Mouse (Mus musculus) kidney, embryonic 14.5 days (tissue): Measurements from ENCODE around the gene Mrpl42. TPM values are rescaled to one million over a fixed set of nuclear protein-coding genes. Genes with fewer than 3 reads are reported as not detected.

Experiments used
- ATAC-seq: fragments of 200-750 bp; cut with Nextera tagmentation; 2 replicates; pipeline ENCODE4 v1.8.0; 2017; ENCODE audit warnings: moderate number of reproducible peaks, mild to moderate bottlenecking, moderate TSS enrichment, moderate library complexity; ENCODE audit not compliant: low FRiP score, low TSS enrichment
- H3K27ac ChIP-seq: fragments of 300-500 bp; sonication (generic); 2 replicates; pipeline ENCODE4 v1.5.1; 2014; ENCODE audit warnings: low read depth, mild to moderate bottlenecking, low read length, moderate library complexity, mixed read lengths
- H3K27me3 ChIP-seq: fragments of 300-500 bp; sonication (generic); 2 replicates; pipeline ENCODE4 v1.6.1; 2014; ENCODE audit warnings: mild to moderate bottlenecking, low read length; ENCODE audit not compliant: control insufficient read depth, insufficient read depth
- H3K36me3 ChIP-seq: fragments of 300-500 bp; sonication (generic); 2 replicates; pipeline ENCODE4 v1.6.1; 2014; ENCODE audit warnings: low read length, mixed read lengths; ENCODE audit not compliant: control insufficient read depth, insufficient read depth
- H3K4me1 ChIP-seq: fragments of 300-500 bp; sonication (generic); 2 replicates; pipeline ENCODE4 v1.6.1; 2014; ENCODE audit warnings: low read length, mixed read lengths; ENCODE audit not compliant: control insufficient read depth, insufficient read depth
- H3K4me2 ChIP-seq: fragments of 300-500 bp; sonication (generic); replicated peaks from 2 replicates; pipeline ENCODE4 v1.6.1; 2014; ENCODE audit warnings: low read depth, mild to moderate bottlenecking, low read length
- H3K4me3 ChIP-seq: fragments of 300-500 bp; sonication (generic); 2 replicates; pipeline ENCODE4 v1.5.1; 2014; ENCODE audit warnings: mild to moderate bottlenecking, low read length
- H3K9ac ChIP-seq: fragments of 300-500 bp; sonication (generic); 2 replicates; pipeline ENCODE4 v1.6.1; 2014; ENCODE audit warnings: low read depth, mild to moderate bottlenecking, low read length, moderate library complexity
- H3K9me3 ChIP-seq: fragments of 300-500 bp; sonication (generic); 2 replicates; pipeline ENCODE4 v1.6.1; 2016; ENCODE audit warnings: low read length; ENCODE audit not compliant: control insufficient read depth
- whole genome bisulfite sequencing: fragments of 180-500 bp; shearing (Covaris S2); extraction: QIAGEN DNeasy Blood & Tissue Kit; methylation state at CpG from one replicate; pipeline ENCODE4 v1.1.7; 2014; 5-methylcytosine and 5-hydroxymethylcytosine counted together
- polyA plus RNA-seq: library from polyadenylated mRNA; unstranded; fragments of >200 nt; fragmentation: Nextera tagmentation; extraction: Ambion mirVana; gene quantifications from 2 replicates; pipeline ENCODE4 v1.2.1, GENCODE M21; 2014

The Mrpl42 gene
- polyA plus RNA-seq, 1 experiment from 2014 or later: 334 TPM

- ATAC-seq: no peak
- Histone ChIP-seq H3K9me3 (no peaks in the 10 kb centered on the region), H3K4me2 (no peak overlapping the region), H3K9ac (no peak overlapping the region), H3K27me3 (no peaks in the 10 kb centered on the region), H3K36me3 (peaks cover 47% of the 10 kb centered on the region), H3K4me3 (no peak overlapping the region), H3K4me1 (no peaks in the 10 kb centered on the region), H3K27ac (no peak overlapping the region)
- 90% methylated on average over 4 of the region's 4 CpGs for WGBS
Observed at GRCm38 (mm10) chr10:95542916-95543315, 41.2 kb upstream of the Mrpl42 start.

GRCm38 (mm10) chr10:95539841-95540240 lies 38.1 kb upstream of the Mrpl42 start:
- H3K36me3 ChIP-seq: peaks cover 18% of the 10 kb centered on the region
- no peaks in the 10 kb centered on the region for H3K27me3 ChIP-seq
- no peak for ATAC-seq
- no peak overlapping the region for H3K4me3 ChIP-seq
- no peaks in the 10 kb centered on the region for H3K4me1 ChIP-seq
- WGBS: 87% methylated on average over 3 of the region's 3 CpGs
- no peak overlapping the region for H3K9ac ChIP-seq
- H3K9me3 ChIP-seq: no peaks in the 10 kb centered on the region
- H3K4me2 ChIP-seq: no peak overlapping the region
- no peak overlapping the region for H3K27ac ChIP-seq

GRCm38 (mm10) chr10:95539260-95539659 lies 37.5 kb upstream of the Mrpl42 start:
- Histone ChIP-seq H3K4me1 (no peaks in the 10 kb centered on the region), H3K9me3 (no peaks in the 10 kb centered on the region), H3K4me2 (no peak overlapping the region), H3K9ac (no peak overlapping the region), H3K27ac (no peak overlapping the region), H3K36me3 (peaks cover 12% of the 10 kb centered on the region), H3K4me3 (no peak overlapping the region), H3K27me3 (no peaks in the 10 kb centered on the region)
- 84% methylated on average over 3 of the region's 3 CpGs for WGBS
- no peak for ATAC-seq

- Histone ChIP-seq H3K36me3 (no peaks in the 10 kb centered on the region), H3K4me1 (no peaks in the 10 kb centered on the region), H3K9ac (no peak overlapping the region), H3K27me3 (no peaks in the 10 kb centered on the region), H3K4me2 (no peak overlapping the region), H3K9me3 (no peaks in the 10 kb centered on the region), H3K27ac (no peak overlapping the region), H3K4me3 (no peak overlapping the region)
- 85% methylated on average over 6 of the region's 6 CpGs for WGBS
- no peak for ATAC-seq
Observed at GRCm38 (mm10) chr10:95536222-95536541, 34.4 kb upstream of the Mrpl42 start.

- no peak overlapping the region for H3K9ac ChIP-seq
- peaks cover under 1% of the 10 kb centered on the region; the same call in 1 of the 2 replicates for H3K4me1 ChIP-seq
- no peaks in the 10 kb centered on the region for H3K9me3 ChIP-seq
- no peak overlapping the region for H3K27ac ChIP-seq
- no peaks in the 10 kb centered on the region for H3K36me3 ChIP-seq
- no peak for ATAC-seq
- WGBS: 88% methylated on average over 8 of the region's 8 CpGs
- no peak overlapping the region for H3K4me2 ChIP-seq
- H3K27me3 ChIP-seq: no peaks in the 10 kb centered on the region
- H3K4me3 ChIP-seq: no peak overlapping the region
Observed at GRCm38 (mm10) chr10:95535399-95536221, 33.9 kb upstream of the Mrpl42 start.

GRCm38 (mm10) chr10:95533382-95533781 lies 31.6 kb upstream of the Mrpl42 start:
- no peak overlapping the region for H3K27ac ChIP-seq
- no peak for ATAC-seq
- no peaks in the 10 kb centered on the region for H3K9me3 ChIP-seq
- H3K4me2 ChIP-seq: no peak overlapping the region
- H3K36me3 ChIP-seq: no peaks in the 10 kb centered on the region
- H3K27me3 ChIP-seq: no peaks in the 10 kb centered on the region
- no peak overlapping the region for H3K9ac ChIP-seq
- 87% methylated on average over 7 of the region's 7 CpGs for WGBS
- H3K4me1 ChIP-seq: peaks cover 4% of the 10 kb centered on the region; the same call in 1 of the 2 replicates
- no peak overlapping the region for H3K4me3 ChIP-seq

- WGBS: 84% methylated on average over 5 of the region's 5 CpGs
- H3K27ac ChIP-seq: no peak overlapping the region
Observed at GRCm38 (mm10) chr10:95532916-95533315, 31.2 kb upstream of the Mrpl42 start.

GRCm38 (mm10) chr10:95530551-95531121 lies 28.9 kb upstream of the Mrpl42 start:
- H3K36me3 ChIP-seq: no peaks in the 10 kb centered on the region

More at GRCm38 (mm10) chr10:95532916-95533315, 31.2 kb upstream of the Mrpl42 start:
- Histone ChIP-seq H3K27me3 (no peaks in the 10 kb centered on the region), H3K4me2 (no peak overlapping the region), H3K9ac (no peak overlapping the region), H3K9me3 (no peaks in the 10 kb centered on the region), H3K4me1 (peaks cover 4% of the 10 kb centered on the region; the same call in 1 of the 2 replicates), H3K36me3 (no peaks in the 10 kb centered on the region), H3K4me3 (no peak overlapping the region)
- ATAC-seq: no peak

GRCm38 (mm10) chr10:95526495-95527122 lies 24.9 kb upstream of the Mrpl42 start:
- no peak overlapping the region for H3K27ac ChIP-seq
- no peak overlapping the region for H3K4me2 ChIP-seq
- H3K9me3 ChIP-seq: no peaks in the 10 kb centered on the region
- peaks cover 6% of the 10 kb centered on the region; the same call in 1 of the 2 replicates for H3K4me1 ChIP-seq
- no peaks in the 10 kb centered on the region for H3K27me3 ChIP-seq
- no peak for ATAC-seq
- WGBS: 80% methylated on average over 5 of the region's 5 CpGs
- no peaks in the 10 kb centered on the region for H3K36me3 ChIP-seq
- H3K9ac ChIP-seq: no peak overlapping the region
- H3K4me3 ChIP-seq: no peak overlapping the region

More at GRCm38 (mm10) chr10:95530551-95531121, 28.9 kb upstream of the Mrpl42 start:
- no peak overlapping the region for H3K9ac ChIP-seq
- H3K27me3 ChIP-seq: no peaks in the 10 kb centered on the region
- H3K4me3 ChIP-seq: no peak overlapping the region
- no peak for ATAC-seq
- H3K4me2 ChIP-seq: no peak overlapping the region
- H3K27ac ChIP-seq: no peak overlapping the region
- WGBS: 52% methylated on average over 2 of the region's 2 CpGs
- H3K4me1 ChIP-seq: peaks cover 6% of the 10 kb centered on the region; the same call in 1 of the 2 replicates
- H3K9me3 ChIP-seq: no peaks in the 10 kb centered on the region
